Mouse (Mus musculus) testis, adult 2 months (tissue): ENCODE results near the gene Efcab14.

Experiments used
- CTCF ChIP-seq: fragments of 200-500 bp; IDR thresholded peaks from 2 replicates; pipeline ENCODE4 v1.5.1; 2012; ENCODE audit warnings: low read depth, mild to moderate bottlenecking, inconsistent platforms, low read length, moderate library complexity; ENCODE audit not compliant: control insufficient read depth, insufficient read depth, insufficient replicate concordance
- POLR2A ChIP-seq: fragments of 200-500 bp; IDR thresholded peaks from 2 replicates; pipeline ENCODE4 v1.6.1; 2012; ENCODE audit warnings: low read depth, mild to moderate bottlenecking, inconsistent platforms, low read length, moderate library complexity; ENCODE audit not compliant: control insufficient read depth

DNA sequence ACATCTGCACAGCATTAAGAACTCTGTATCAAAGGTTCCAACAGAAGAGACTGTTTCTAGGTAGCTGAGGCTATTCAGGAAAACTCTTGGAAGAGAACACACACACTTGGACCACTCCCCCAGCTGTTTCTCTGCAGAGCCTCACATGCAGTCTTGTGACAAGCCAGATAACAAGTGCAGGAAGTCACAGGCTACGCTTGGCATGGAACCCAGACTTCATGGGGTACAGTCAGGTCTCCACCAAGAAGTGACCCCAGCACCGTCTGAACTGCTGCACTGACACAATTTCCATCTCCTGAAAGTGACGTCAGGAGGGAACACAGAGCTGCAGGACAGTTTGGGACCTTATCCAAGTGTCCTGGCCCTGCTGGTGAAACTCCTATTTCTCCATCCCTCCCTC is 84.4 kb downstream of the Efcab14 start:
- no peak for TF ChIP-seq CTCF
- no peak for TF ChIP-seq POLR2A
